Mouse (Mus musculus): ENCODE results near the gene Klri2. TPM values are rescaled to one million over a fixed set of nuclear protein-coding genes. Genes with fewer than 3 reads are reported as not detected.
A peak's percentile ranks its signal among the peaks of the same experiment; 100 is the strongest.
"Not testable (repeated sequence)": the region's sequence is repeated elsewhere in the genome, so short reads cannot be mapped to it uniquely, and the experiment has no call there.

Gene Klri2
- under 1 TPM in 1 of 2 experiments, not detected in 1; 0.10 TPM for total RNA-seq (2021)
- long read RNA-seq, experiment 1, partial matches to known transcripts: 1 of 1 reads
- long read RNA-seq, experiment 1, other reads (novel, unspliced or antisense): 0 of 1 reads
- long read RNA-seq, experiment 2: 0 reads

DNA sequence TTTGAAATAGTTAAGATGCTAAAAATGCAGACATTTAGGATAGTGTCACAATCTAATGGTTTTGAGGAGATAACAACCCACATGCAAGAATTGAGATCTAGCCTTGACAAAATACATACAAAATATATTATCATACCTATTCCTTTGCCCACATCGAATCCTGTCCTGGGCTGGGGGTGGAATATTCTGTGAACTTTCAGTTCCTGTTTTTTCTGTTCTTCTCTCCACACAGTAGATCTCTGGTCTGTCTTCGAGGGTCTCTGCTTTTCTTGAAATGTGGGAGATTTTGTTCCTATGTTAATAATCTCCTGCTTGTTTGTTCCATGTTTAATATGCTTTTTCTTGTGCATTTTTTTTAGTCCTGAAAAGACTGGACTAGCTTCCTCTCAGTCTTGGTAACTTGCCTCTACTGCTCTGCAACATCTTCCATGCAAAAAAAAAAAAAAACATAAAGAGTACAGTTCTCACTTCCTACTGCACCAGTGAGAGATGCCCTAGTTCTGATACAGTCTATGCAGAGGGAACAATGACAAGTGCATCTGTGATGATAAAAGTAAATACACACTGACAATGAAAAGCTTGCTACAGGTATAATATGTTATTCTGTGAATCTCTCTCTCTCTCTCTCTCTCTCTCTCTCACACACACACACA lies at the start of gene Klri2:
TSS of gene Klri2 (minus strand) at position 416 of the 653 bp plus-strand sequence.
- DNase-seq (ENCODE audit: low spot score in 2 of 2): no peak

DNA sequence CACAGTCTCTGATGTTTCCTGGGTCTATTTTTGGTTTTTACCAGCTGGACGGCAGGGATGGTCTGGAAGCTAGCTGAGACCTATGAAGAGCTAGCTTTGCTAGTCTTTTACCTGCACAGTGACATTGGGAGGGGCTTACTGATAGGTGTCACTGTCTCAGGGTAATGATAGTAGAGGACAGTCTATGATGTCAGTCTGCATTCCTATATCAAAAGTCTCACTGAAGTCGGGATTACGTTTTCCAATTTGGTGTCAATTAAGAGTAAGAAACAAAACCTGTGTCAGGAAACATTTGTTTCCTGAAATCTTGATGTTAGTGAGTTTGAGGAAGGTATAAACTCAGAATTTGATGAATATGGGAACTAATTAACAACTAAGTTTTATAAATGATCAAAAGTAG lies 43.9 kb upstream of the Klri2 start, which contains the start of gene Gm156:
TSS of gene Gm156 (minus strand) at position 101 of the 400 bp plus-strand sequence.
- not testable (repeated sequence) for DNase-seq (ENCODE audit: low spot score in 2 of 2)

DNA sequence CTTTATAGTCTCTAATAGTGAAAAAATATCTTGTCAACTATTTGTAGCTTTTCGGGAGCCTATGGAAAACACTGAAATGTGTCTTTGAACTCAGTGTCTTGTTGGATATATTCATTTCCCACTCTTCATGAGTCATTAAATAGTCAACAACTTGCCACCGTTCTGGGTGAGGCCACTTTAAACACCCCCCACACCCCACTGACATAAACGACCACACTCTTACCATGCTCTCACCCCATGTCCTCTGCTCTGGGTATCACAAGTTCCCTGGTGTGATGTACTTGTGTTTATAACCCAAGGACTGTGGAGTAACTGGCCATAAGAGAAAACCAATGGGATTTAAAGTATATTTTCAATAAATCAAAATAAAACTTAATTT lies 7.4 kb upstream of the Klri2 start:
- DNase-seq (ENCODE audit: low spot score in 2 of 2): no peak

DNA sequence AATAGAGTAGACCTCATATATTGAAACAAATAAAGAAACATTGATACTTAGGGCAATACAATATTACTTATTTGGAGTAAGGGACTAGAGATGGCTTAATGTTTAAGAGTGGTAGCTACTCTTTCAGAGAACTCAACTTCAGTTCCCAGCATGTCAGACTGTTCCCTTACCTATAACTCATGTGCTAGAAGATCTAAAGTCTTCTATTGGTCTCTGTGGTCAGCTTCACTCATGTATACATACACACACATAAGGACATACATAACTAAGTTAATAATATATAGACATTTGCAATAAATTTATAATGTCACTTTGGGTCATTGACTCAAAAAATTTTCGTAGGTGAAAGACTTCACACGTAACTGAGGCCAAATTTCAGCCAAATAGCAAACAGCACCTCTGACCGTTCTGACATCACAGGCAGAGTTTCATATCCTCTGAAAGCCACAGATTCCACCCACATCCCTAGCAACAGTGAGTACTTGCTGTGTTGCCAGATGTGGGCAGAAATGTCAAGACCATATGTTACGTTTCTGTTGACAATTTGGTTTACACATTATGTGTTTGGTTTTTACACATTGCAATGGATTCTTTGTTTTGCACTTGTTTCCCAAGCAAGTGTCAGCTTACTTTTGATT lies 6.9 kb upstream of the Klri2 start:
- DNase-seq (ENCODE audit: low spot score in 2 of 2): no peak

DNA sequence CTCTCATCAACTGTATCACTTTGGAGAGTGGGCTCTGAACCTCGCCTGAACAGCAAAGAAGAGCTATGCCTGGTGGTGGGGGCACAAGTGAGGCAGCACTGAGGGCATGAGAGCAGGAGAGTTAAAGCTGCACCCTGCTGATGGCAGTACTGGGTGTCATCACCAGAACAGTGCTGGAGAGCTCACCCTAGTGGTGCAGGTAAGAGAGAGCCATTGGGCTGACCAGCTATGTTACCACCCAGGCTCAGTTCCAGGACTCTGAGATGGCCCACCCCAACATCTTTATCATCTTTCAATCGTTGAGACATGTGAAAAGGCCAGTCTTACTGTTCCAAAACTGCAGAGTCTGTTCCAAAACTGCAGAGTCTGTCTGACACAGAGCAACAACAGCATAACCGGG lies 5.9 kb upstream of the Klri2 start:
- no peak for DNase-seq (ENCODE audit: low spot score in 2 of 2)

DNA sequence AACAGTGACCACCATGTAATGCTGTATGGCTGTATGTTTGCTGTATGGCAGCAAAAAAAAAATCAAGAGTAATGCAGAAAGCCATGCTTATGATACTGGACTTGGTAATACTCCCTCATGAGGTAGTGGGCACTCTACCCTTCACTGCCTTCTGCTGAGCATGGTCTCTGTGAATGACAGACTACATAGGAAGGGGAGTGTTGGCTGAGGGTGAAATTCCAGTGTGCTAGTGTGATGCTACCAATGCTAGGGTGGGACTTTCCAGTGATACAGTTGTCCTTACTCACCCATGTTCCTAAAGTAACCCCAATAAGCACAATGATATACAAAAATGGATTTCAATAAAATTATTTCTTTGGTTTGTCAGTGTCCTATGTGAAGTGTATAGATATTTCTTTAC lies 3.9 kb downstream of the Klri2 start:
- DNase-seq (ENCODE audit: low spot score in 2 of 2): no peak

DNA sequence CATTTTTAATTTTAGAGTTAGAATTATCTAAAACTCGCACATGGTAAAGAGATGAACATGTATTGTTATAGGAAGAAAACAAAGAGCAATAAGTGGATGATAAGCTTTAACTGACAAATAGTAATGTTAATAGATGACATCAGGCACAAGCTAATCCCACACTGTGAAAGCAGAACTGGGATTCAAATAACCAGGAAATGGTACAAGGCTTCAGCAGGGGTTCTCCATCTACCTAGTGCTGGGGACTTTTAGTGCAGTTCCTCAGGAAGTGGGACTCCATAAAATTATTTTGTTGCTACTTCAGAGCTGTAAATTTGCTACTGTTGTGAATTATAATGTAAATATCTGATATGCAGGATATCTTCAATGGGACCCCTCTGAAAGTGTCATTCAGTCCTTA lies 13.0 kb downstream of the Klri2 start:
- no peak for DNase-seq (ENCODE audit: low spot score in 2 of 2)

DNA sequence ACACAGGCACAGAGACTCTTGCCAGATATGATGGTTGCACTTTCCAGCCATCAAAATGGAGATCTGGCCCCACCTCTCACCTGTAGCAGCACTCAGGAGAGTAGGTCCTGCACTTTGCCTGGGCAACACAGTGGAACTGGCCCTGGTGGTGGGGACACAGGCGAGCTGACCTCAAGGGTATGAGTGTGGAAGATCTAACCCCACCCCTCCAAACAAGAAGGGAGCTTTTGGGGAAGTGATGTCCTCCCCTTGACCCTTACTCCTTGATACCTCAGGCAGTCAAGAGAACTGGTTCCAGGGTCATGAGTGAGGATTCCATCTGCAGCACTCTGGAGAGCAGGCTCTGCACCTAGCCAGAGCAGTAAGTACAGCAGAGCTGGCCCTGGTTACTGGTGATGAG lies 18.9 kb downstream of the Klri2 start:
- no peak for DNase-seq (ENCODE audit: low spot score in 2 of 2)

DNA sequence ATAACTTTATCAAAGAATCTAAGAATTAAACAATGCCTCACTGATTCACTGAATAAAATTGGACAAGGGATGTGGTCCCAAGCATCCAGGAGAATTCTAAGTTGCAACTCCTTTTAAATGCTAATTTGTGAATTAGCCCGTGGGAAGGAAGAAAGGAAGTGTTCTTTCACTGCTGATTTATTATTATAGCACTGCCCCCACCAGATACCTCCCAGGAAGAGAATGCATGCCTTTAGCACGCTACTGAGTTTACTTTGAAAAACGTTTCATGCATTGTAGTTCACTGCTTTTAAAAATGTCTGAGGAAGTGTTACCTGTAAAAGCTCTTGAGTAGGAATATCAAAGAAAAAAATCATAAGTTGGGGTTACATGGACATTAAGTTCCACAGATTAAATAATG lies 19.8 kb downstream of the Klri2 start:
- DNase-seq (ENCODE audit: low spot score in 2 of 2): no peak

DNA sequence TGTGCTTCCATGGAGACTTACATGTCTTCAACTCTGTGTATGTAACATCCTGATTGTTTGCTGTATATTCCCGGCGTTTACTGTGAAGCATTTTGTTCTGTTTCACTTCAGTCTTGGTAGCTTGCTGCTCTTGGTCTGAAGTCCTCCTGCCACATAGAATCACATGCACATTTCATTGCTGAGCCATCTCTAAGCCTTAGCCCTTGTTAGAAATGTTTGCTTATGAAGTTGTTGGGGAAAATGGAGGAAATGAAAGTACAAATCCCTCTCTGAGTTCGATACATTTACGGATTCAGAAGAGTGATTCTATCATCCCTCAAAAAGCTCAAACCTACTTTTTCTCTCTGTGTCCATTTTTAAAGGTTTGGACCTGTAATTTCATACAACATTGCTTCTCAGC lies 23.3 kb downstream of the Klri2 start, which contains the start of gene Klri1:
TSS of gene Klri1 (minus strand) at position 101 of the 400 bp plus-strand sequence.
- no peak for DNase-seq (ENCODE audit: low spot score in 2 of 2)

DNA sequence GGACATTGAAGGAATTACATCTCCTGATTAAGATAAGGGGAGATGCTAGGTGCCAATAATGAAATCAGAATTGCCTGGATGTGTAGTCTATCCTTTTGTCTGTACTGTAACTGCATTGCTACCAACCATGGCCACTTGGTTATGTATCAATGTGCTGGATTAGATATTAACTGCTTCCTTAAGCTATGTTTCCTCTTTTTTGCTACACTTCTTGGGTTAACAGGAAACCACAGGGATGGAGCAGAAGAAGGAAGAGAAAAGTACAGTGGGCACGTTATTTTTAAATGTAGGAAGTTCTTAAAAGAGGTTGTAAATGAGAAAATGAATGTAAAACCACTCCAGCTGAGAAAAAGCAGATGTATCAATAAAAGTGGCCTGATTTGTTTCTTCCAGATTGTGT lies 26.7 kb downstream of the Klri2 start:
- DNase-seq (ENCODE audit: low spot score in 2 of 2): no peak

DNA sequence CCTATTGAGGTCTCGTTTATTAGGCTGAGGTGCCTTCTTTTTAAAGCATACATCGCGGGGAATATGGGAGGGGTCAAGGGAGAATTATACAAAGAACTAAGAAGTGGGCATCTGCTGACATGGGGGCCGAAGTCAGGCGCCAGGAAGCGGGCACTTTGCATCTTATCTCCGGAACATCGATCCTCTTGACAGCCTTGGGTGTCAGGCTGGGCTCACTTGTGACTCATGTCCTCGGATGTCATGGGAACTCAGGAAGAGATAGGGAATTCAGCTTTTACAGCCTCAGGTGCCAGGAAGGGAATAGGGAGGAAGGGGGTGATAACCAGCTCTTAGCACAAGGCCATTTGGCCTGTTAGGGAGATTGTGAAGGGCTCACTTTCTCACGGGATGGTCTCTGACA lies 48.8 kb downstream of the Klri2 start:
- peak in 1 of 2 experiments; percentile 6 for DNase-seq (ENCODE audit: low spot score in 2 of 2)

DNA sequence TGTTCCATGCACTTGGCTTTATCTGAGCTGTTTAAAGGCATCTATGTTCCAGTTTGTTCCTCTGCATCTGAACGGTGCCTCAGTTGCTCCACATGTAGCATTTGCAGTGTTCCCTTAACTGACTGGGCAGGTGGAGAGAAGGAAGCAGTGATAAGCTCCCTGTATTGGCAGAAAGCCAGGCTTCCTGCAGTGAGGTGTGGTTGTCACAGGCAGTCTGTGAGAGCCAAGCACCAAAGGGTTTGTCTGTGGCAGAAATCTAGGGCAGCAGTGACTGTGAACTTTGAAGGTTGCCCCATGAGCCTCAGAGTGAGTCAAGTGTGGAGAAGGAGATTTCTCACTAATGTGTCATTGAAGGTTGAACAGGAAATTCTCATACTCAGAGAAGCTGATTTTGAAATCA lies 59.9 kb downstream of the Klri2 start:
- peak in 1 of 2 experiments; percentile 2 for DNase-seq (ENCODE audit: low spot score in 2 of 2)

Small RNA genes within 50 kb of the gene (microRNA-seq; reads per million reads assigned to microRNA genes)
- 0 reads per million in 2 experiments for gene Mir680-1 (ENCODE audit: borderline number of aligned reads in 2 of 2)

Other genes with a start within 250 kb of the Klri2 start
- gene Olr1, start 233.3 kb downstream of the Klri2 start, total RNA-seq (2021): under 1 TPM in 1 of 2 experiments, not detected in 1; 0.80 TPM
- not detected for gene Tmem52b, start 227.9 kb downstream of the Klri2 start, total RNA-seq (2021)
- gene Gabarapl1, start 207.3 kb downstream of the Klri2 start, total RNA-seq (2021): 100 to 1,000 TPM; 283 to 313 TPM
- under 1 TPM in 1 of 2 experiments, not detected in 1; 0.22 TPM for gene Klre1, start 162.6 kb downstream of the Klri2 start, total RNA-seq (2021)
- gene Klrd1, start 148.7 kb downstream of the Klri2 start, total RNA-seq (2021): under 1 TPM; 0.66 to 0.70 TPM
- gene Klrk1, start 116.6 kb downstream of the Klri2 start, total RNA-seq (2021): under 1 TPM; 0.96 TPM
- gene Klrc3, start 97.1 kb downstream of the Klri2 start, total RNA-seq (2021): under 1 TPM in 1 of 2 experiments, not detected in 1; 0.63 TPM
- under 1 TPM; 0.17 to 0.42 TPM for gene Klrc2, start 79.8 kb downstream of the Klri2 start, total RNA-seq (2021)
- under 1 TPM; 0.33 to 0.77 TPM for gene Klrc1, start 61.5 kb downstream of the Klri2 start, total RNA-seq (2021)
- gene Klri1, start 23.4 kb downstream of the Klri2 start, total RNA-seq (2021): not detected
- not detected for gene Gm156, start 43.8 kb upstream of the Klri2 start, total RNA-seq (2021)
- gene Gm17631, start 122.2 kb upstream of the Klri2 start, total RNA-seq (2021): not detected
- gene Klra17, start 136.2 kb upstream of the Klri2 start, total RNA-seq (2021): not detected
- gene Klra5, start 177.2 kb upstream of the Klri2 start, total RNA-seq (2021): not detected